Mouse (Mus musculus) G1E-ER4 (cell line): ENCODE measurements at regions not wholly inside any gene's neighbourhood (a gene's known extent, or its start where the extent isn't known, plus 50 kb on each side); places are given as distances from the start of the nearest gene placed in this dataset.

Experiments
- GATA1 ChIP-seq: IDR thresholded peaks from one replicate; pipeline ENCODE4 v1.8.0; 2012; ENCODE audit warnings: low read length, inconsistent platforms

DNA sequence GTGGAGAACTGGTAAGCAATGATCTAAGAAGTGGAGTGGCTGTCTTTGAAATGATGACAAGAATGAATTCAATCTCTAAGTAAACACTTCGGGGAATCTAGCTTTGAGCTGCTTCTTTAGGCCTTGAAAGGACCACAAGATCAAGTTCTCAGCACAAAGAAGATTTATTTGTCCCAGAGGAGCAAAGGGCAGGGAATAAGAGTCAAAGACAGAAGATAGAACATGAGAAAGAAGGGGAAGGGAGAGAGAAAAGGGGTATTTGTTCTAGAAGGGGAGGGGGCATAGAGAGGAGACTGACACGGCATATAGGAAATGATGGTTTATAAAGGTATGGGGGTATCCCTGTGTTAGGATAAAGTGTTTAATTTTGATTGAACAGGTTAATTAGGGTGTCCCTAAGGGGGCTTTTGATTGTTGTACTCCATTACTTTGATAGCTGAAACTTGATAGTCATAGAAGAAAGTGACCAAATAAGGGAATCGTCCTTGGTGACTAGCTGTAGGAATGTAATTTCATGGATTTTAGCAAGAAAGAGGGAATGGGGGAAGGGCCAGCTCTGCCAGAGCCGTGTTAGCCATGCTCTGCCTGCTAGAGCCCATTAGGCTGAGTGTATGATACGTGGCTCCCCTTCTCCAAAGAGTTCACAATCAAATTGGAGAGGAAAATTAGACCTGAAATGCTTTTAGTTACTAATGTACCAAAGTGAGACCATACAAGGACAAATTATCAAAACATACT is 531.1 kb upstream of the Tbl1xr1 start:
- no peak for TF ChIP-seq GATA1

GRCm38 (mm10) chr3:21546411-21546810 is 530.0 kb upstream of the Tbl1xr1 start:
- no peak for TF ChIP-seq GATA1

DNA sequence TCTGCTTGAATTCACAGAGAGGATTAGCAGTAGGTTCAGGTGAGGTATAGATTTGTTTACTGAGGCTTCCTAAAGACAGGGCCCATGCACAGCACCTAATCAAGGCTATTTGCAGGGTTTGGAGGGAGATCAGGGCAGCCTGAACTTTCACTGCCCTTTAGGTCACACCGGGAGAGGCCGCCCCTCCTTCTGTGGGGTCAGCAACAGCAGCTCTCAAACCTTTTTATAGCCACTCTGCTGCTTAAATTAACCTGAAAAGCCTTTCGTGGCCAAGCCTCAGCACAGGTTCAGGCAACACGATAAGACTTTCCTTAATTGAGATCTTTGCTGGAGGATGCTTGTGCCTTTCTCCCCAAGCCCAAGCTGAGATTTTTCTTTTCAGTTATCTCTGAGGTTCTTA is 526.8 kb upstream of the Tbl1xr1 start:
- no peak for TF ChIP-seq GATA1

DNA sequence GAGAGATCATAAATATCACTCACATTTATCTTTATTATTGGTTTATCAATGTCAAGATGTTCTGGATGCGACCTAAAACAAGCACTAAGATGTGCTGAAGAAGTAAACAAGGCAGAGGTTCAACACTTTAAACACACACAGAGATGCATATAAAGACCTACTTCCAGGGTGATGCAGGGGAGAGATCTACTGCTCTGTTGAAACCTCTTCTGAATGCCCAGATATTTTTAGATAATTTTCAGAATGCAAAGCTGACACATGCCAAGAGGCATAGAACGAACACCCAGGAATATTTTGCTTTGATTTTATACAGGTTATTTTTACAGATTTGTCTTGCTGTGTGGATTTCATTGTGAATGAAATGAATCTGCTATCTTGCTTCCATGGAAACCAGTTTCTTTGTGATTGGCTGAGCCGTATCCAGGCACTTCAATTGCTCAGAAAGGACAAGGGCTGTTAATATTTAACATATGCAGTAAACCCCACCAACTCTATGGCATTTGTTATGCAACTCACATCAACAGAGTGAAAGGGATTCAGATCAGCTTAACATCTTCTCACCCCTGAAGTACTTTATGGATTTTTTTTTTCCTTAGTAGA is 523.2 kb upstream of the Tbl1xr1 start:
- no peak for TF ChIP-seq GATA1

GRCm38 (mm10) chr3:21553859-21554258 is 522.6 kb upstream of the Tbl1xr1 start:
- no peak for TF ChIP-seq GATA1

DNA sequence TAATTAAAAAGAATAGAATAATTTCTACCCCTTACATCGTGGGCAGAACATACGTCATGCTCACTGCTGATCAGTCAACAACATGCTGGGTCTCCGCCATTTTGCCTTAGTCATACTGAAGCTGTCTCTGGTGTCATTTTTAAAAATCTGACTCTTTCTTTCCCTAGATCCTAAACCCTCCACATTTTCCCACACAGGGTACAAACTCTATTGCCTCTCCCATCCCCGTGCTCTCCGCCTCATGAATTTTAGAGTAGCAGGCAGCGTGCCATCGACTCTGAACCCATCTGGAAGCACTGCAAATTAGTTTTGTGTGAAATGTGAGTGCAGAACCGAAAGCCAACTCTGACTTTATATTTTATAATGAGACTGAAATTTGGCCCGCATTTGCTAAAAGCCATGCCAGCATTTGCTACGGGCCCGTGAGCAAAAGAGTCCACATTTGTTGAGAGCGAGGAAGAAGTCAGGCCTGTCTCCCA is 518.5 kb upstream of the Tbl1xr1 start:
- no peak for TF ChIP-seq GATA1

- no peak for TF ChIP-seq GATA1
These were observed 513.6 kb upstream of the Tbl1xr1 start for GRCm38 (mm10) chr3:21562771-21563312.

- no peak for TF ChIP-seq GATA1
These were observed 513.0 kb upstream of the Tbl1xr1 start for GRCm38 (mm10) chr3:21563454-21563853.

- no peak for TF ChIP-seq GATA1
These were observed 512.2 kb upstream of the Tbl1xr1 start for GRCm38 (mm10) chr3:21564211-21564781.

DNA sequence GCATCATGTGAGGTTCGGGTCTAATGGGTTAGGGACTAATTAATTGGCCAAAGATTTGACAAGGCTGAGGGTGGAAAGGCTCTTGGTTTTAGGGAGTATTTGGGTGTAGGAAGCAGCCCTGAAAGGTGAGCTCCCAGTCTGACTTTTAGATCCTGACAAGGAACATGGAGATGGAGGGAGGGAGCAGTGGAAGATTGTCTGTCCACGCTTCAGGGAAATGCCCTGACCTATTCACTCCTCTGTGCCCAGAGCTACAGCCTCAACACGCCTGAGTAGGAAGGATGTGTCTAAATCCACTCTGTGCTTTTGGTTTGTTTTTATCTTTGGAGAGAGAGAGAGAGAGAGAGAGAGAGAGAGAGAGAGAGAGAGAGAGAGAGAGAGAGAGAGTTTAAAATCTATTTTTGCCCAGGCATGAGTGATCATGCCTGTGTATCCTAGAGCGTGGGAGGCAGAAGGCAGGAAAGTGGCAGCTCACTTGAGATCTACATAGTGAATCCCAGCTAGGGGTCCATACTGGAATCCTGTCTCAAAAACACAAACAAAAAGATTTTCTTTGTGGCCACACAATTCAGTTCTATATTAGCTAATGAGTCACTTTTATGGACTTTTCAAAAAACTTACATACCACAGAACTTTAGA is 511.5 kb upstream of the Tbl1xr1 start:
- no peak for TF ChIP-seq GATA1

DNA sequence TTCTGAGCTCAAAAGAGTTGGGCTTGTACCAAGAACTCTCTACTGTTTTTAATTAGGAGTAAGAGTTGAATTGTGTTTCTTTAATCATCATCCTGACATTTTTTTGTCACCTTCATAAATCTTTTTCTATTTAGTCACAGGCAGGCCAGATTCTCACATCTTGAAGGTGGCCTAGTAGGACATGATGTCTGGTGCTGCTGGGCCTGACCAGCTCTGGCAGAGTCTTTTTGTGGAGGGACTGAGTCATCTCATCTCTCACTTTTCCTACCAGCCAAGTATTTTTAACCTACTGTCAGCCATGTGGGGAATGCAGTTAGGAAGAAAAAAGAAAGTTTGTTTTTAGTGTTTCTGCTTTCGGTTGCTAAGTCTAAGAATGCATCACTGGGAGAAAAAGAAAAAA is 506.7 kb upstream of the Tbl1xr1 start:
- TF ChIP-seq GATA1, result no peak

- no peak for TF ChIP-seq GATA1
These were observed 497.8 kb upstream of the Tbl1xr1 start for GRCm38 (mm10) chr3:21578635-21579034.

- TF ChIP-seq GATA1, result no peak
These were observed 494.3 kb upstream of the Tbl1xr1 start for GRCm38 (mm10) chr3:21582122-21582521.

- no peak for TF ChIP-seq GATA1
These were observed 490.7 kb upstream of the Tbl1xr1 start for GRCm38 (mm10) chr3:21585767-21586166.

- no peak for TF ChIP-seq GATA1
These were observed 469.6 kb upstream of the Tbl1xr1 start for GRCm38 (mm10) chr3:21606846-21607245.

DNA sequence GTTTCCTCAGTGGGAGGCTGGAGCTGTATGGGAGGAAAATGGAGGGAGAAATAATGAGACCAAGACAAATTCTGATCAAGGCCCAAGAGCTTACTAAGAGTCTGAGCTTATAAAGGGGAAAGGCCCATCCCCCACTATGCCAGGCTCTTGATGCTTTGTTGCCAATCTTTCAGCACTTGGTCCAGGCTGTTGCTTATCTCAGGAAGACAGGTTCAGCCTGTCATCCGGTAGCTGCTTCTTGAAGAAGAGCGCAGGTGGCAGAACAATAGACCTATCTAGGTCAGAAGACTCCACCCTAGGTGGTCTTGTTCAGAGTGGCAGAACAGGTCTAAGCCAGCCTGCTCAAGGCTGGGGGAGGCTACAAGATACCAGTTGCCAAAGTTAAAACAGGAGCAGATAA is 466.2 kb upstream of the Tbl1xr1 start:
- no peak for TF ChIP-seq GATA1

DNA sequence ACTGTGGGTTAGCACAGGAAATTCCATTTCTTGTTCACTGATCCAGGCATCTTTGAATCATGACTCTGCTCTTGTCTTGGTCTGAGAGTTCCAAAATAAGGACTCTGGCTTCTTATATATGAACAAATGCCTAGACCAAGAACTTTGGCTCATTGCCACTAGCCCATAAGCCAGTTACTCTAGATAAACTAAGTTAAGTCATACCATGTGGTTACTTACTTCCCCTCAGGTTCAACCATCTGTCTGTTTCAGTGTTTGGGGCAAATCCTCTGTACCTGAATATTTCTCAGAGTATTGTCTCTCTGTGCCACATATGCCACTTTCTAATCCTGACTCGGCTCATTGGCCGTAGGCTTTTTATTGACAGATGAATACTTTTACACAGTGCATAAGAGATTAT is 454.7 kb upstream of the Tbl1xr1 start:
- no peak for TF ChIP-seq GATA1
